Mouse (Mus musculus): ENCODE data around the gene Gstp2. TPM values are rescaled to one million over a fixed set of nuclear protein-coding genes. Genes with fewer than 3 reads are reported as not detected.

Gstp2 gene
- total and polyA plus RNA-seq, 3 experiments: 0.28 TPM; not detected in 2

- Histone ChIP-seq H3K36me3 (replicated peaks) (no peaks in the 10 kb centered on the region), H3K27me3 (ENCODE audit: insufficient read depth, low read length) (peaks cover 71% of the 10 kb centered on the region), H3K4me1 (ENCODE audit: insufficient read depth, low read depth, low read length) (peaks cover 6% of the 10 kb centered on the region), H3K4me3 (ENCODE audit: low read depth, low read length) (no peak overlapping the region), H3K9me3 (replicated peaks) (no peaks in the 10 kb centered on the region)
- TF ChIP-seq GATA1 (IDR thresholded peaks at IDR 0.05; ENCODE audit: borderline replicate concordance, low read length) (no peak), CTCF (IDR thresholded peaks at IDR 0.05; ENCODE audit: low read depth, low read length) (no peak), TAL1 (conservative IDR thresholded peaks at IDR 0.05; ENCODE audit: low read depth, low read length) (no peak), POLR2AphosphoS5 (IDR thresholded peaks at IDR 0.05; ENCODE audit: insufficient replicate concordance, low read depth, low read length) (no peak), GATA2 (IDR thresholded peaks at IDR 0.05; ENCODE audit: borderline replicate concordance, low read depth, low read length) (no peak)
- DNase-seq (ENCODE audit: low spot score) (no peak), ATAC-seq (ENCODE audit: extremely low read depth, insufficient number of reproducible peaks, low FRiP score, poor library complexity, severe bottlenecking) (no peak)
Observed at GRCm38 (mm10) chr19:4083316-4083715, 37.5 kb upstream of the Gstp2 start.

DNA sequence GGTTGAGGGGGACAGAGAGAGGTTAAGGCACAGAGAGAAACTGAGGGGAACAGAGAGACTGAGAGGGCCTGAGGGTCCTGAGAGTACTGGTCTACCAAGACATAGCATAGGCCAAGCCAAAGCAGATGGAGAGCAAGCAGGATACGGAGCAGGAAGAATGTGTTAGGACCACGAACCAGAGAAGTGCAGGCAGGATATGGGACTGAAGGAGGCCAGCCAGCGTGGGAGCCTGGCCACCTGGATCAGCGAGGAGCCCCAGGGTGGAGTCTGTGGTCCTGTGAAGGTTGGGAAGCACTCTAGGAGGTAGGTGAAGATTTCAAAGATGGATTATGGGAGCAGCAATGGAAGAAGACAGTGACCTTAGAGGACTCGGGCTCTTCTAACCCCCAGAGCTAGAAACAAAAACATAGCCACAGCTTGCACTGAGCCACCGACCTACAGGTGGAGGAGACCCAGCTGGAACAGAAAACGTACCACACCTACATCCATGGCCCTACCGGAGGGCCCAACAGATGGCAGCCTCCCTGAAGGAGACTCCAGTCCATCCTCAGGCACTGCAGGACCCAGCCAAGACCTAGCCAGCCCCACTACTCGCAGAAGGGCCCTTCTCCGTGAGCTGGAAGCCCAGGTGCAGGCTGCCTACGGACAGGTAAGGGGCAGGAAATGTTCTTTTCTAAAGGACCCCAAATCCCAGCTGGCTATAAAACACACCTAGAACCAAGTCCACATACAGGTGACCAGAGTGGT, 36.6 kb upstream of the Gstp2 start:
- DNase-seq (ENCODE audit: low spot score): no peak
- H3K27me3 ChIP-seq (ENCODE audit: insufficient read depth, low read length): peaks cover 75% of the 10 kb centered on the region

GRCm38 (mm10) chr19:4081394-4081793, 35.6 kb upstream of the Gstp2 start, which contains the start of gene Cabp2:
Gene Cabp2 (plus strand): TSS chr19:4081578.
- H3K4me3 ChIP-seq (ENCODE audit: low read depth, low read length): no peak within 1 kb of the TSS

More for the DNA sequence above, 36.6 kb upstream of the Gstp2 start:
- no peak for ATAC-seq (ENCODE audit: extremely low read depth, insufficient number of reproducible peaks, low FRiP score, poor library complexity, severe bottlenecking)
- Histone ChIP-seq H3K36me3 (replicated peaks) (no peaks in the 10 kb centered on the region), H3K4me3 (ENCODE audit: low read depth, low read length) (no peak overlapping the region), H3K4me1 (ENCODE audit: insufficient read depth, low read depth, low read length) (peaks cover 6% of the 10 kb centered on the region), H3K9me3 (replicated peaks) (no peaks in the 10 kb centered on the region)
- TF ChIP-seq CTCF (IDR thresholded peaks at IDR 0.05; ENCODE audit: low read depth, low read length) (no peak), GATA2 (IDR thresholded peaks at IDR 0.05; ENCODE audit: borderline replicate concordance, low read depth, low read length) (no peak), GATA1 (IDR thresholded peaks at IDR 0.05; ENCODE audit: borderline replicate concordance, low read length) (no peak), POLR2AphosphoS5 (IDR thresholded peaks at IDR 0.05; ENCODE audit: insufficient replicate concordance, low read depth, low read length) (no peak), TAL1 (conservative IDR thresholded peaks at IDR 0.05; ENCODE audit: low read depth, low read length) (no peak)

GRCm38 (mm10) chr19:4080511-4081009, 34.7 kb upstream of the Gstp2 start:
- Histone ChIP-seq H3K36me3 (replicated peaks) (no peaks in the 10 kb centered on the region), H3K9me3 (replicated peaks) (no peaks in the 10 kb centered on the region), H3K4me3 (ENCODE audit: low read depth, low read length) (no peak overlapping the region), H3K27me3 (ENCODE audit: insufficient read depth, low read length) (peaks cover 68% of the 10 kb centered on the region), H3K4me1 (ENCODE audit: insufficient read depth, low read depth, low read length) (peaks cover 6% of the 10 kb centered on the region)
- no peak for ATAC-seq (ENCODE audit: extremely low read depth, insufficient number of reproducible peaks, low FRiP score, poor library complexity, severe bottlenecking)
- TF ChIP-seq CTCF (IDR thresholded peaks at IDR 0.05; ENCODE audit: low read depth, low read length) (no peak), GATA1 (IDR thresholded peaks at IDR 0.05; ENCODE audit: borderline replicate concordance, low read length) (no peak)
- no peak for DNase-seq (ENCODE audit: low spot score)

More at GRCm38 (mm10) chr19:4081394-4081793, 35.6 kb upstream of the Gstp2 start, which contains the start of gene Cabp2:
- H3K9me3 ChIP-seq (replicated peaks): no peaks in the 10 kb centered on the region
- H3K36me3 ChIP-seq (replicated peaks): no peaks in the 10 kb centered on the region
- peaks cover 69% of the 10 kb centered on the region for H3K27me3 ChIP-seq (ENCODE audit: insufficient read depth, low read length)
- ATAC-seq (ENCODE audit: extremely low read depth, insufficient number of reproducible peaks, low FRiP score, poor library complexity, severe bottlenecking) (no peak), DNase-seq (ENCODE audit: low spot score) (no peak)
- peaks cover 6% of the 10 kb centered on the region for H3K4me1 ChIP-seq (ENCODE audit: insufficient read depth, low read depth, low read length)
- TF ChIP-seq GATA1 (IDR thresholded peaks at IDR 0.05; ENCODE audit: borderline replicate concordance, low read length) (no peak), POLR2AphosphoS5 (IDR thresholded peaks at IDR 0.05; ENCODE audit: insufficient replicate concordance, low read depth, low read length) (no peak), TAL1 (conservative IDR thresholded peaks at IDR 0.05; ENCODE audit: low read depth, low read length) (no peak), CTCF (IDR thresholded peaks at IDR 0.05; ENCODE audit: low read depth, low read length) (no peak), GATA2 (IDR thresholded peaks at IDR 0.05; ENCODE audit: borderline replicate concordance, low read depth, low read length) (no peak)

GRCm38 (mm10) chr19:4079594-4079993, 33.8 kb upstream of the Gstp2 start:
- TF ChIP-seq TAL1 (conservative IDR thresholded peaks at IDR 0.05; ENCODE audit: low read depth, low read length) (no peak), GATA1 (IDR thresholded peaks at IDR 0.05; ENCODE audit: borderline replicate concordance, low read length) (no peak), CTCF (IDR thresholded peaks at IDR 0.05; ENCODE audit: low read depth, low read length) (no peak), POLR2AphosphoS5 (IDR thresholded peaks at IDR 0.05; ENCODE audit: insufficient replicate concordance, low read depth, low read length) (no peak), GATA2 (IDR thresholded peaks at IDR 0.05; ENCODE audit: borderline replicate concordance, low read depth, low read length) (no peak)
- no peak overlapping the region for H3K4me3 ChIP-seq (ENCODE audit: low read depth, low read length)
- H3K9me3 ChIP-seq (replicated peaks): no peaks in the 10 kb centered on the region
- no peak for ATAC-seq (ENCODE audit: extremely low read depth, insufficient number of reproducible peaks, low FRiP score, poor library complexity, severe bottlenecking)
- peaks cover 60% of the 10 kb centered on the region for H3K27me3 ChIP-seq (ENCODE audit: insufficient read depth, low read length)
- peaks cover 6% of the 10 kb centered on the region for H3K4me1 ChIP-seq (ENCODE audit: insufficient read depth, low read depth, low read length)
- H3K36me3 ChIP-seq (replicated peaks): no peaks in the 10 kb centered on the region
- DNase-seq (ENCODE audit: low spot score): no peak

DNA sequence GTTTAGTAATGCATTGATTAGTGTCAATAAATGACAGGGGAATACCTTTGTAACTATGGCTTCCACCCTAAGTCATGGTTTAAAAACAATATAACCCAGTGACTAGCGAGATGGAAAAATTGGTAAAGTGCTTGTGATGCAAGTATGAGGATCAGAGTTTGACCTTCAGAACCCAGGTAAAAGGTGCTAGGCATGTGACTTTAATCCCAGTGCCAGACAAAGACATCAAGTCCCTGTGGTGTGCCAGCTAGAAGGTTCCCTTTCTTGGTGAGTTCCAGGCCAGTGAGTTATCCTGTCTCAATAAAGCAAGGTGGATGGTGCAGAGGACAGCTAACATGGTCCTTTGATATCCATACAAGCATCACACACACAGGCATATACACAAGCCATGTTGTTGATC, 29.7 kb upstream of the Gstp2 start:
- H3K27me3 ChIP-seq (ENCODE audit: insufficient read depth, low read length): peaks cover 38% of the 10 kb centered on the region
- H3K9me3 ChIP-seq (replicated peaks): no peaks in the 10 kb centered on the region
- TF ChIP-seq TAL1 (conservative IDR thresholded peaks at IDR 0.05; ENCODE audit: low read depth, low read length) (no peak), GATA2 (IDR thresholded peaks at IDR 0.05; ENCODE audit: borderline replicate concordance, low read depth, low read length) (no peak), GATA1 (IDR thresholded peaks at IDR 0.05; ENCODE audit: borderline replicate concordance, low read length) (no peak)
- peaks cover 2% of the 10 kb centered on the region for H3K4me1 ChIP-seq (ENCODE audit: insufficient read depth, low read depth, low read length)
- DNase-seq (ENCODE audit: low spot score) (no peak), ATAC-seq (ENCODE audit: extremely low read depth, insufficient number of reproducible peaks, low FRiP score, poor library complexity, severe bottlenecking) (no peak)
- no peak overlapping the region for H3K4me3 ChIP-seq (ENCODE audit: low read depth, low read length)
- no peaks in the 10 kb centered on the region for H3K36me3 ChIP-seq (replicated peaks)

Data from G1E (cell line).